Mouse (Mus musculus): ENCODE data around the gene Msrb3. TPM values are rescaled to one million over a fixed set of nuclear protein-coding genes. Genes with fewer than 3 reads are reported as not detected.

Gene Msrb3
- 5.6 and 6.9 TPM in 2 replicates for polyA plus RNA-seq (2015; fragmentation: Nextera tagmentation; extraction: Ambion mirVana)

DNA sequence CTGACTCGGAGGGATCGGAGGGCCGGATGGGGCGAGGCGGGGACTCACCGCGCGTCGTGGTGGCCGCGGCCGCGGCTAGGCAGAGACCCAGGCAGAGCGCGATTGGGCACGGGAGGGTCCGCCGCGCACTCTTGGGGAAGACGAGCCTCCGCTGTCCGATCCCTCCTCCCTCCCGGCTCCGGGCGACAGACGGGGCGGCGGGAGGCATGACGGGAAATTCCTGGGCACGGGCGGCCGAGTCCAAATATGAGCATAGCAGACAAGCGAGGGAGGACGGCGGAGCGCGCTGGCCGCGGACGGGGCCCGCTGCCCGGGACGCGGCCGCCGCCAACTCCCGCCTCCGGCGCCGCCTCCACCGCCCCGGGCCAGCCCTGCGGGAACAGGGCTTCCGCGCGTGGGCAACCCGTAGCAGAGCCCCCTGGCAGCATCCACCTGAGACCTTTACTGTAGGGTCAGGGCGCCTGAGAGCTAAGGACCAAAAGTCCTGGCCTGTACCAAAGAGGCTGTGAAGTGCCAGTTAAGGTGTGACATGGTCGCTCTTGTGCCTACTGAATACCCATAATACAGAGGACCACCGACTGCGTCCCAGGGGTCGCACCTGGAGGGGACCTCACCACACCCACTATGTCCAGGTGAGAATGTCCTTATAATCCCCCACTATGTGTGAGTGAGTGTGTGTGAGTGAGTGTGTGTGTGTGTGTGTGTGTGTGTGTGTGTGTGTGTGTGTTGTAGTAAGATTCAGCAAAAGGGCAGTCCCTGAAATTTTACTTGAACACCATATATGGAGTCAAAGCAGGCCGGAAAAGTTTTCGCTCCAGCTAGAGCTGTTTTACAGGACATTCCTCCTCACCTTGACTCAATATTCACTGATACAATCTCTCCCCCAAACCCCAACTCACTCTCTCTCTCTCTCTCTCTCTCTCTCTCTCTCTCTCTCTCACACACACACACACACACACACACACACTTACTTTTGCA is at the start of gene Msrb3:
Gene Msrb3 (minus strand): TSS at position 317 of the 978 bp plus-strand sequence.

Other genes with a start within 250 kb of the Msrb3 start
- gene Lemd3, start 80.2 kb upstream of the Msrb3 start, polyA plus RNA-seq (2015; fragmentation: Nextera tagmentation; extraction: Ambion mirVana), result 2.2 and 2.5 TPM in 2 replicates
- 0.23 and 0.56 TPM in 2 replicates for gene Wif1, start 134.9 kb upstream of the Msrb3 start, polyA plus RNA-seq (2015; fragmentation: Nextera tagmentation; extraction: Ambion mirVana)

All from spleen, postnatal 0 days (tissue).